Mouse (Mus musculus) intestine, embryonic 16.5 days (tissue): ENCODE results near the gene Lrrc39. TPM values are rescaled to one million over a fixed set of nuclear protein-coding genes. Genes with fewer than 3 reads are reported as not detected.
A peak's percentile ranks its signal among the peaks of the same experiment; 100 is the strongest.
"Not testable (repeated sequence)": the region's sequence is repeated elsewhere in the genome, so short reads cannot be mapped to it uniquely, and the experiment has no call there.

Experiments used
- ATAC-seq: fragments of 200-750 bp; cut with Nextera tagmentation; 2 replicates; pipeline ENCODE4 v1.8.0; 2017; ENCODE audit warnings: moderate TSS enrichment, moderate library complexity
- H3K27ac ChIP-seq: fragments of 300-500 bp; sonication (generic); 2 replicates; pipeline ENCODE4 v1.5.1; 2014; ENCODE audit warnings: mild to moderate bottlenecking, low read length
- H3K27me3 ChIP-seq: fragments of 300-500 bp; sonication (generic); replicated peaks from 2 replicates; pipeline ENCODE4 v1.6.1; 2014; ENCODE audit warnings: low read length, control low read depth, mixed read lengths; ENCODE audit not compliant: control insufficient read depth, insufficient read depth
- H3K36me3 ChIP-seq: fragments of 300-500 bp; sonication (generic); 2 replicates; pipeline ENCODE4 v1.6.1; 2014; ENCODE audit warnings: low read length, control low read depth; ENCODE audit not compliant: control insufficient read depth, insufficient read depth
- H3K4me1 ChIP-seq: fragments of 300-500 bp; sonication (generic); 2 replicates; pipeline ENCODE4 v1.6.1; 2014; ENCODE audit warnings: low read length, control low read depth, mixed read lengths; ENCODE audit not compliant: control insufficient read depth, insufficient read depth
- H3K4me2 ChIP-seq: fragments of 300-500 bp; sonication (generic); 2 replicates; pipeline ENCODE4 v1.6.1; 2014; ENCODE audit warnings: low read depth, low read length, control low read depth
- H3K4me3 ChIP-seq: fragments of 300-500 bp; sonication (generic); 2 replicates; pipeline ENCODE4 v1.5.1; 2014; ENCODE audit warnings: mild to moderate bottlenecking, low read length
- H3K9ac ChIP-seq: fragments of 300-500 bp; sonication (generic); 2 replicates; pipeline ENCODE4 v1.6.1; 2014; ENCODE audit warnings: low read depth, low read length
- H3K9me3 ChIP-seq: fragments of 300-500 bp; sonication (generic); 2 replicates; pipeline ENCODE4 v1.6.1; 2016; ENCODE audit warnings: low read length, control low read depth; ENCODE audit not compliant: control insufficient read depth
- WGBS: fragments of 180-500 bp; shearing (Covaris S2); extraction: QIAGEN DNeasy Blood & Tissue Kit; methylation state at CpG from one replicate; pipeline ENCODE4 v1.1.7; 2014; 5-methylcytosine and 5-hydroxymethylcytosine counted together
- polyA plus RNA-seq: library from polyadenylated mRNA; unstranded; fragments of >200 nt; fragmentation: Nextera tagmentation; extraction: Ambion mirVana; gene quantifications from 2 replicates; pipeline ENCODE4 v1.2.1, GENCODE M21; 2015

Lrrc39 gene
- polyA plus RNA-seq, 1 experiment from 2014 or later: 4.7 TPM

DNA sequence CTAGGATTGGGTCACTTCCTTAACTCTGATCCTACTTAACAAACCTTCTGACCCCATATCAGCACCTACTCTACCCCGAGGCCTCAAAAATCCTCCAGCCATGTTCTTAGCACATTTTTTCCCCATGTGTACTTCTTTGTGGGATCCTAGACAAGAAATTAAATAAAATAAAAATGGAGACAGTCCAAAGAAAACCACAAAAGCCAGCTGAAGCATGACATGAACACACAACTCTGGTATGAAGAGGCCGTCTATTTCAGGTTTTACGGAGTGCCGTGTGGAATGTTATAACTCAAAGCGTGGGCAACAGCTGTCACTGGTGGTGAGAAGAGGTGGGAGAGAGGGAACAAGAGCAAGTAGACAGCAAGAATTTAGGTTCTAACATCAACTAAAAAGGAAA, 11.4 kb upstream of the Lrrc39 start:
- H3K27me3 ChIP-seq: no peaks in the 10 kb centered on the region
- H3K9ac ChIP-seq: no peak overlapping the region
- no peaks in the 10 kb centered on the region for H3K36me3 ChIP-seq
- no peak overlapping the region for H3K27ac ChIP-seq
- no peak overlapping the region for H3K4me2 ChIP-seq
- H3K4me3 ChIP-seq: no peak overlapping the region
- no peaks in the 10 kb centered on the region for H3K9me3 ChIP-seq
- WGBS: 93% methylated on average over 5 of the region's 5 CpGs
- ATAC-seq: no peak
- H3K4me1 ChIP-seq: no peaks in the 10 kb centered on the region

DNA sequence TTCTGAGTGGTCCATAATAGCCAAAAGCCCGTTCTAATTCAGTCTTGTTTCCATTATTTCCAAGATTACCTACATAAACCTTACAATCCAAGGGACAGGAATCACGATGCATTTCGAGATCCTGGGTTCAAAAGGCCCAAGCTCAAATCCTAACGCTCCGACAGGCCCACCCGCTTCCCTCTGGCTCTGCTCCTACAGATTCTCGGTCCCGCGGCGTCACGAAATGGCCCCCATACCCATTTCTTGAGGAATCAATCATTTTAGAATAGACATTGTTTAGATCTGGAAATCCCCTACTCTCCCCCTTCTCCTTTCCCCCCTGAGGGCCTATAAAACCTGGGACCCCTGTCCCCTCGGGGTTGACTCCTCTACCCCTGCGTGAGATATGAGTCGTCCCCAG, 1.5 kb upstream of the Lrrc39 start:
- not testable (repeated sequence) for H3K9ac ChIP-seq, ATAC-seq, H3K27me3 ChIP-seq, H3K36me3 ChIP-seq, H3K9me3 ChIP-seq, H3K4me1 ChIP-seq, H3K27ac ChIP-seq, H3K4me3 ChIP-seq, H3K4me2 ChIP-seq
- WGBS: 90% methylated on average over 13 of the region's 14 CpGs

DNA sequence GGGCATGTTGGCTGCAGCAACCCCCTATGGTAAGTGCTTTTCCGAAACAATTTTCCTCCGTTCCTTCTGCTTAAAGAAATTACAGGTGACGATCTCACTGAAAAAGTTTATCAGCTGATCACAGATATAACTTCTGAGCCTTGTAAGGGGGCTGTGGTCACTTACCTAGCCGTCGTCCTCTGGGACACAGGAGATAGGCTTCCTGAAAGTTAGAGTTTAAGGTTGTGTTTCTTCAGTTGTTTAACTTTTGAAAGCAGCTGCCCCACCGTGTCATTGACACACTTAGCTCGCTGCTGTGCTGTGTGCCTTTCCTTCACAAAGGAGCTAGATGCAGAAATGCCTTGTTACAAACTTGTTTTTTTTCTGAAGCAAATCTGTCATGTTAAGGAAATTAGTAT, 321 bp downstream of the Lrrc39 start:
- H3K9ac ChIP-seq: peak overlapping the region; percentile 56; the same call in 1 of the 2 replicates
- no peaks in the 10 kb centered on the region for H3K36me3 ChIP-seq
- H3K4me1 ChIP-seq: no peaks in the 10 kb centered on the region
- peak overlapping the region; percentile 5; the same call in 1 of the 2 replicates for H3K4me2 ChIP-seq
- H3K4me3 ChIP-seq: peak overlapping the region; percentile 25
- ATAC-seq: peak; percentile 71
- H3K9me3 ChIP-seq: peaks cover 6% of the 10 kb centered on the region; the same call in 1 of the 2 replicates
- 56% methylated on average over 7 of the region's 7 CpGs for WGBS
- peak overlapping the region; percentile 11 for H3K27ac ChIP-seq
- no peaks in the 10 kb centered on the region for H3K27me3 ChIP-seq

DNA sequence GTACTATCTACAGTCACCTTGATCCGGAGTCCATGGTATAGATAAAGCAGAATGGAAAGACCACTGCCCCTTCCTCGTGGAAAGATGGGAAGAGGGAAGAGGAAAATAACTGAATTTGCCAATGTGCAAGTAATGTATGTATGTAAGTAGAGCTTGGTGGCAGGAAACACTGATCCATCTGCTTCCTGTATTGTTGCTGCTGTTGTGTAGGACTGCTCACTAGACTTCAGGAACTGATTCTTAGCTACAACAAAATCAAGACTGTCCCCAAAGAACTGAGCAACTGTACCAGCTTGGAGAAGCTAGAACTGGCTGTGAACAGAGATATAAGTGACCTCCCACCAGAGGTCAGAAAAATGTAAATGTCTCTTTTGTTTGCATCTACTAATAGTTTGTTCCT, 7.9 kb downstream of the Lrrc39 start:
- Histone ChIP-seq H3K9ac (no peak overlapping the region), H3K9me3 (peaks cover 6% of the 10 kb centered on the region; the same call in 1 of the 2 replicates), H3K4me1 (no peaks in the 10 kb centered on the region), H3K36me3 (no peaks in the 10 kb centered on the region), H3K27ac (no peak overlapping the region), H3K4me2 (no peak overlapping the region), H3K27me3 (no peaks in the 10 kb centered on the region), H3K4me3 (no peak overlapping the region)
- ATAC-seq: no peak
- 65% methylated on average over 2 of the region's 2 CpGs for WGBS

DNA sequence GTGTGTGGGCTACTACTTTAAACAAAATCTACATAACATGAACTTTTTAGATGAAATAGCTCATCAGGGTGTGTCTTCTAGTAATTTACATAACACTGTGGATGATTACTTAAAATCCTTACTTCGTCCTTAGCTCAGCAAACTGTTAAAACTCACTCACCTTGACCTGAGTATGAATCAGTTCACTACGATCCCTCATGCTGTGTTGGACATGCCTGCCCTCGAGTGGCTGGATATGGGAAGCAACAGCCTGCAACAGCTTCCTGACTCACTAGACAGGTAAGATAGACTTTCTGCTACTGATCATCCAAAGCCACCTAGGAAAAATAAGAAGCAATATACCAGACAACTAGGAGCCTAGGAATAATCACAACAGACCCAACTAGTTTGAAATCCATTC, 14.5 kb downstream of the Lrrc39 start:
- Histone ChIP-seq H3K9ac (no peak overlapping the region), H3K9me3 (no peaks in the 10 kb centered on the region), H3K4me1 (no peaks in the 10 kb centered on the region), H3K4me3 (no peak overlapping the region), H3K4me2 (no peak overlapping the region), H3K36me3 (peaks cover 3% of the 10 kb centered on the region; the same call in 1 of the 2 replicates), H3K27me3 (no peaks in the 10 kb centered on the region), H3K27ac (no peak overlapping the region)
- 40% methylated on average over 3 of the region's 3 CpGs for WGBS
- ATAC-seq: no peak

DNA sequence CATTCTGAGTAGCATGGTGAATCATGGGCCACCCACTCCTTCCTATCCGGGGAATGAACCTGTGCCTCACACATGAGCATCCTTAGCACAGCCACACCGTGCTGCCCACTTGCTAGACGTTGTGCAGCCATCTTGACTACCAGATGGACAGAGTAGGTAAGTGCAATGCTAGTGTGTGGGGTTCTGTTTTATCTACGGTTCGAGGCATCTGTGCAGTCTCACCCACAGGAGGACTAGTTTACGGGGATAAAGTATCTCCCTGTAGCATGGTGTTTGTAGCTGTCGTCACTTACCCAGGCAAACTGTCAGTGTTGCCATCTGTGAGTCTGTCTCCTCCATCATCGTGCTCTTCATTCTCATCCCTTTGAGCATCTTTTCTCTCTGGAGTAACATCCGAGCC, 19.4 kb downstream of the Lrrc39 start:
- Histone ChIP-seq H3K4me2 (no peak overlapping the region), H3K4me1 (no peaks in the 10 kb centered on the region), H3K4me3 (no peak overlapping the region), H3K36me3 (peaks cover 7% of the 10 kb centered on the region), H3K27me3 (no peaks in the 10 kb centered on the region), H3K9me3 (no peaks in the 10 kb centered on the region), H3K27ac (no peak overlapping the region), H3K9ac (no peak overlapping the region)
- 94% methylated on average over 9 of the region's 9 CpGs for WGBS
- ATAC-seq: no peak

DNA sequence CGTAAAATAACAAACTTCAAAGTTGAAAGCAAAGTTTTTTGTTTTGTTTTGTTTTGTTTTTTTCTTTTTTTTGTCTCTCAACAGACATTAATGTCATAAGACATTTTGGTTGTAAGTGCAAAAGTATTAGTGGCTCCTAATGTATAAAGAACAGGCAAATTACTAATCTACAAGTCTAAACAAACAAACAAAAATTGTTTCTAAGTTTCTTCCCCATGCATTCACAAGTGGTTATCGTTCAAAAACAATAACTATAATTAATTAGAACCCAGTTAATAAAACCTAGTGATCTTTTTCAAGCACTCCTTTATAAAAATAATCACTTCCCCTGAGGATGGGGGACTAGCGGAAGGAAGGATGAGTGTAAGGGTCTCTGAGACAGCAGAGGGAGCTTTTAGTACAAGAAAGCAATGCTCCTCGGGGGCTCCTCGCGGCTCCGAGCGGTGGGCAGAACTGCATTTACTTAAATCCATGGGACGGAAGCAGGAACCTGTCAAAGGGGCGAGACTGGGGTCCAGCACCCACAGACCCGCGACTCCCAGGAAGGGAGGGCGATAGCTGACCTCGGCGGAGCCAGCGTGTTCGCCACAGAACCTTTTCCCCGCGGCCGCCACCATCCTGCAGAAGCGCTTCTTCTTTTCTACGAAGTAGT, 31.4 kb downstream of the Lrrc39 start:
- Histone ChIP-seq H3K36me3 (peaks cover 8% of the 10 kb centered on the region; the same call in 1 of the 2 replicates), H3K27ac (peak overlapping the region; percentile 83), H3K4me1 (no peaks in the 10 kb centered on the region; the same call in 1 of the 2 replicates), H3K27me3 (no peaks in the 10 kb centered on the region), H3K4me2 (peak overlapping the region; percentile 35), H3K9ac (peak overlapping the region; percentile 90), H3K4me3 (peak overlapping the region; percentile 94), H3K9me3 (no peaks in the 10 kb centered on the region)
- peak; percentile 73 for ATAC-seq
- 2% methylated on average over 22 of the region's 22 CpGs for WGBS

DNA sequence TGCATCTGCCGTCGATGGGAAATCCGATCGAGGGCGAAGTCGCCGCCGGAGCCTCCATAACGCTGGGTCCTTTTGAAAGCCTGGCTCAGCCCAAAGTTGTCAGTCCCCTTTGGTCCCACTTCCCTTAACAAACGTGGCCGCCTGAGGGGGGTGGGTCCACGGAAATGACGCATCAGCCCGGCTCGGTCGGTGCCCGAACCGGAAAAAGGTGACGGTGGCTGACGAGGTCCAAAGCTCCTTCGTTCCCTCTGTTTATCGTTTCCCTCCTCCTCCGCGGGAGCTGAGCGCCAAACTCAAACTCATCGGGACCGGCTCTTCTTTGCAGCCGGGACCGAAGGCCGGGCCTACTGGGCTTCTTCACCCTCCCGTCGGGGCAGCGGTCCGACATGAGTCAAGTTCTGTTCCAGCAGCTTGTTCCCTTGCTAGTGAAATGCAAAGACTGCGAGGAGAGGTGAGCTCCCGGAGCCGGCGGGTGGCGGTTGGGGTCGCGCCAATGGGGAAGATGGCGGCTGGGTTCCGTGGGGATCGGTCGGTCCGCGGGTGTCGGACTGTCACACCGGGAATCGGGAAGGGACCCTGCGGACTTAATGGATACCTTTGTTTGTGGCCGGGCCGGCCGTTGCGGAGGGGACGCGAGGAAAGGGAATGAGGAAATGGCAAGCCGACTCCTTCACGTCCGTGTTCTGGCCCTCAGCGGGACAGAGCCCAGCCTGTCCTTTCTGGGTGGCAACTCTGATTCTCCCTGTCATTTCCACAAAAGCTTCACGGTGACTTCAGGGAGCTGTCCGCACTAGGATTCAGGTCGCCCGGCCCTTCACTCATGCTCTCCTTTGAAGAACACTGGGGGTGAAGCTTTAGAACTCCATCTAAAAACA, 32.2 kb downstream of the Lrrc39 start, which contains the start of gene Sass6:
Gene Sass6, plus strand, starts transcription at position 255 of the 875 bp plus-strand sequence.
- ATAC-seq: peak; percentile 97
- Histone ChIP-seq H3K4me2 (peak within 1 kb of the TSS; percentile 53), H3K27ac (peak within 1 kb of the TSS; percentile 83), H3K4me1 (no peaks in the 10 kb centered on the region; the same call in 1 of the 2 replicates), H3K9ac (peak within 1 kb of the TSS; percentile 90), H3K9me3 (no peaks in the 10 kb centered on the region), H3K4me3 (peak within 1 kb of the TSS; percentile 94), H3K27me3 (no peaks in the 10 kb centered on the region), H3K36me3 (0 out of 2 replicates have a peak, but pooled peaks cover 5% of the 10 kb centered on the region)
- WGBS: under 1% methylated on average over 65 of the region's 65 CpGs

DNA sequence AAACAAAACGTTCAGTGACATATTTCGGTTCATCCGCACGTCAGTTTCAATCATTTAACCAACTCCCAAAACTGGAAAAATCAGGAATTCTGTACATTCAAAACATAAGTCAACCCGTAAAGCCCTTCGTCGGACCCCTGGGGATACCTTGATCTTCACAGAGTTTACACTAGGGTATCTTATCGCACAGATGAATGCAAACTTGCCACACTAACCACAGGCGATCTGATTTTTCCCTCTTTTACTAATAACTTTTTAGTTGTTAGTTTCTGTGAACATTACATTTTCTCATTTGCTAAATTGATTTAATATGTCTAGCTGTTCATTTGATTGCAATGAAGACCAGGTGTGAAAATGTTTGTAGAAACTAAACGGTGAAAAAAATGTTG, 32.8 kb downstream of the Lrrc39 start:
- Histone ChIP-seq H3K4me2 (peak overlapping the region; percentile 53), H3K27me3 (no peaks in the 10 kb centered on the region), H3K36me3 (0 out of 2 replicates have a peak, but pooled peaks cover 5% of the 10 kb centered on the region), H3K27ac (no peak overlapping the region), H3K9me3 (no peaks in the 10 kb centered on the region), H3K4me3 (peak overlapping the region; percentile 94), H3K4me1 (no peaks in the 10 kb centered on the region; the same call in 1 of the 2 replicates), H3K9ac (peak overlapping the region; percentile 90)
- WGBS: 6% methylated on average over 10 of the region's 10 CpGs
- no peak for ATAC-seq
